Mouse (Mus musculus): ENCODE results near the gene Anxa7.

GRCm38 (mm10) chr14:20422257-20422656, 57.7 kb downstream of the Anxa7 start:
- no peak for TF ChIP-seq POLR2A (IDR thresholded peaks at IDR 0.05; ENCODE audit: low read depth, low read length)
- no peak for TF ChIP-seq CTCF (IDR thresholded peaks at IDR 0.05; ENCODE audit: extremely low read depth, insufficient read length, insufficient replicate concordance, low read depth, low read length)
